Mouse (Mus musculus): ENCODE measurements at regions not wholly inside any gene's neighbourhood (a gene's known extent, or its start where the extent isn't known, plus 50 kb on each side); places are given as distances from the start of the nearest gene placed in this dataset.
A peak's percentile ranks its signal among the peaks of the same experiment; 100 is the strongest.

DNA sequence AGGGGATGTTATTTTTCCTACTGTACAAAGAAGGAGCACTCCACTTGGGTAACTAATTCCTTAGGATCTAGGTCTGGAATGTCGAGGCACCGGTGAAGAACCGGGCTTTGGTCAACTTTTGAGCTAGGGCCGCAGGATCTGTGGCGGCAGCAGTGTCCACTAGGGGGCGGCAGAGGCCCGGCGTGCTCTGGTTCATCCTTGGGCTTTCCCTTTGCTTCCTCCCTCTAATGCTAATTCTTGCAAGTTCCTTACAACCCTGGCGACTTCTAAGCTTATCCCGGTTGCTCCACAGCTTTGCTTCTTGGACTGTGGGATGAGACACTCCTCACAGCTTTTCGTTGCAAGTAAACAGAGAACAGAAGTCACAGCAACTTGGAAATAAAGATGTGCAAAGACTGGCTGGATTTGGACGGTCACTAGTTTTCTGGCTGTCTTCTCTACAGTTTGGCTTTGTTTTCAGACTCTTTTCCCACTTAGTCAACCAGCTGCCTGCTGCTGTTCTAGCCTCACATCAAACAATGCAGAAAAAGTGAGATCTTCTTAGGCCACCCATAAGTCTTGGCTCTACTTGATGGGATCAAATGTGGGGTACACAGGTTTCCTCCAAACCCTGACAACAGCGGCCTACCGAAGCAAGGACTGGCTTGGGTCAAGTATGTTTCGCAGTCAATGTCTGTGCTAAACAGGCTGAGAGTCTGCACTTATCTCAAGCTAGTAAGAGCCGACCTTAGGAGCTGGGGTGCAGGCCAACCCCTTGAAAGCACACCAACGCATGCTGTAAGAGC is 51.2 kb upstream of the Tmem72 start:
- DNase-seq (ENCODE audit: low spot score in 2 of 2): peak; percentile 50 to 84

DNA sequence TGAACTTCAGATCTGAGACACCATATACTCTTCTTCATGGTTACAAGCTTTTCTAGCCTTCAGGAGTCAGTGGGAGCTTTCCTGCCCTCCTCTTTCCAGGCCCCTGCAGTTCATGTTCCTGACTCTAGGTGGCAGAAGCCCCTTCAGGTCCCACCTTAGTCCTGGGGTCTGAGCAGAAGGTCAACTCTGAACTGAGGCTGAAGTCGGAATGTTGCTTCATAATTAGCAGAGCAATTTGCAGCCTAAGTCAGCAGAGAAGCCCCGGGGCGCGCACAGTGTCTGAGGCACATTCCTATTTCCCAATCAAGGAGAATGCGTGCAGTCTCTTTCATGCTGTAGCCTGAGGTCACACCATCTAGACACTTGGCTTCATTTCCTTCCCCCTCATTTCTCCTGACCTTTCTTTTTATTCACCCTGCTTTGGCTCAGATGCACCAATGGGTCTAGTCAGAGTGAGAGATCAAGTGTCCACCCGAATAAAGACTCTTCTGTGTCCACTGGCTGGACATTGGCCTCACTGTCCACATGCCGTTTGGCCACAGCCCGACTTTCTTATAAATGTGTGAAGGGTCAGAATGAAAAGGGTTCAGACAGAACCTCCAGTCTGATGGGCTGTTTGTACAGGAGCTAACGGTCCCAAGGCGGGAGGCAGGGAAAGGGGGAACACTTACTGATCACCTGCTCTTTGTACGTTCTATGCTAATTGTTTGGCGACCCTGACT is 58.4 kb upstream of the Tmem72 start:
- peak in 1 of 2 experiments; percentile 17 for DNase-seq (ENCODE audit: low spot score in 2 of 2)

- no peak for DNase-seq (ENCODE audit: low spot score in 2 of 2)
Measured at GRCm38 (mm10) chr6:116786553-116787335, 70.0 kb upstream of the Tmem72 start.

- no peak for DNase-seq (ENCODE audit: low spot score in 2 of 2)
Measured at GRCm38 (mm10) chr6:116793321-116793960, 76.7 kb upstream of the Tmem72 start.

DNA sequence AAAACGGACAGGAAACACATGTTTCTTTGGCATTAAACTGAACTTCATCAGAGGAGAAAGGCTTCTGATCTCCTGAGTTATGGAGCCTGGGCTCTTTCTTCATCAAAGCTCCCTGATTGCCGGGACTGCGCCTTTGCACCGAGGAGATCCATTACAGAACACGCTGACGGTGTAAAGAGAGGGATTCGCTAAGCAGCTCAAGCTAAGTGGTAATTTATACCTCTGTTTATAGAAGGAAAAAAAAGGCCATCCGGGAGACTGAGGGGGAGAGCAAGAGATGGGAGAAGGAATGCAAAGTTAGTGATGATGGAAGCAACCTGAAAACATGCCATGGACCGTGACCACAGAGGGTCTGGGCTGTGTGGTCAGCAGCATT is 77.2 kb upstream of the Tmem72 start:
- DNase-seq (ENCODE audit: low spot score in 2 of 2): no peak

DNA sequence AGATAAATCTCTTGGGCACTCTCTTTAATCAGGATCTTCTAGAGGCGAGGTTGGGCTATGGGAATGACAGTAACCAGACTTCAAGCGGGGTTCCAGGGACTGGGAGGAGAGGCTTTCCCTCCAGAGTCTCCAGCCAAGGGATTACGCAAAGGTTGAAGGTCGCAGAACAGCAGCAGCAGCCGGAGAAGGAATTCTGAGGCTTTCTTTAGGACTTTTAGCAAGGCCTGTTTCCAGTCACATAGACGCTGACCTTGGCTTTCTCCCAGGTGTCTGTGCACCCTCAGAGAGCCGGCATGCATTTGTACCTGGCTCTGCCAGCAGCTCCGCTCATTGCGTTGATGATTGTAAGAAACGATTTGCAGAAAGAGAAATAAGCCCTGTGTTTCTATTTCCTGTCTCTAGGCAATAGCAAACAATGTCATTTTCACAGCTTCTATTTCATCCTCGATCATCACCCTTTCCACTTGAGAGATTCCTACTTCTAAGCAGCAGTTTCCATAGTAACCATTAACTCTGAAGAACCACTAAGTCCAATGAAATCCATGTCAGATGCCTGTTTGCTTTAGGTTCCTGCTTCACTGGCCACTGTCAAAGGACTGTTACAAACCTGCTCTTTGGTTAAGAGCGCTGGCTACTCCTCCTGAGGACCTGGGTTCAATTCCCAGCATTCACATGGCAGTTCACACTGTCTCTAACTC is 104.7 kb upstream of the Tmem72 start:
- DNase-seq (ENCODE audit: low spot score in 2 of 2): peak in 1 of 2 experiments; percentile 9

DNA sequence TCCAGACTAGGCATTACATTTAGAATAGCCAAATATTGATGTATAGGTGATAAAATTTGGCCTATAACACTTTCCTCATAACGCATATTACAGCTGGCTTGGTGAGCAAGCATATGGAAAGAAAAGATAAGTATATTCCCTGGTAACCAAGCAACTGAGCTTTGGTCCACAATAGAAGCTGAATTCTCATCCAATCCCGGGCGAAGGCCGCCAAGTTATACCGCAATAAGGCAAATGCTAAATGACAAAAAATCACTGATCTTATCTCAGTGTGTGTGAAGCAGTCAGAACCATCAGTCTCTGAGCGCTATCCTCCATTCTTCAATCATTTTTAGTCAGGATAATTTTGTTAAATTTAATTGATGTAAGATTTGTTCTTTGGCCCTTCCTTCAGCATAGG is 105.9 kb upstream of the Tmem72 start:
- no peak for DNase-seq (ENCODE audit: low spot score in 2 of 2)

DNA sequence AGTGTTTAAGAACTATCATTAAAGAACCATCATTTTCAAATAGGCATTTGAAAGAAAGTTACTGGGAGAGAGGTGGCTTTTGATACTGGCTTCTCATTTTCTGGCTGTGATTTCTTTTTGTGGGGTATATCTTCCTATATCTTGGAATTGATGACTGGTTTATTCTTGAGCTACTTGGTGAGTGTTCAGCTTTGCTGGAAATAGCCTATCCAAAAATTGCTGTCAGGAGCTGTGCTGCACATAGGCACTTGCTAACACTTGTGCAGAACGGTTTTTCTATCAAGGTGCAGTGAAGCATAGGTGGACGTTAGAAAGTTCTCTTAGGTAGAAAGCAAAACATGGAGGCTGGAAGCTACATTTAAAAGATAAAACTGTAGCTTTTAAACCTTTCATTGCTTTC is 108.9 kb upstream of the Tmem72 start:
- no peak for DNase-seq (ENCODE audit: low spot score in 2 of 2)

DNA sequence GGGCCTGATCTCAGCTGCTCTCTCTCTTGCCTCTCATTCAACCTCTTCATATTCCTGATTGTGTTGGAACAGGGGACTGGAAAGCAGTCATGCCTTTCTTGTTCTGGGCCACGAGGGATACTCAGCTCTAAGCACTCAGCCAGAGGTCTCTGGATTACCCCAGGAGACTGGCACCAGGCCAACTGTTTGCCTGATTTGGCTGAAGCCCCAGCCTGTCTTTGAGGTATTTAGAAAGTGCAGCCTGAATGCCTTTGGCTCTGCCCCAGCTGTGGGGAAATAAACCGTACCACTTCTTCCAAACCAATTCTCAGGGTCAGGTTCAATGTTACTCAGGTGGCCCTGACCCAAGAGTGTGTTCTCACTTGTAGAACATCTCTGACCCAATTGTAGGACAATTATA is 112.6 kb upstream of the Tmem72 start:
- DNase-seq (ENCODE audit: low spot score in 2 of 2): peak in 1 of 2 experiments; percentile 45

DNA sequence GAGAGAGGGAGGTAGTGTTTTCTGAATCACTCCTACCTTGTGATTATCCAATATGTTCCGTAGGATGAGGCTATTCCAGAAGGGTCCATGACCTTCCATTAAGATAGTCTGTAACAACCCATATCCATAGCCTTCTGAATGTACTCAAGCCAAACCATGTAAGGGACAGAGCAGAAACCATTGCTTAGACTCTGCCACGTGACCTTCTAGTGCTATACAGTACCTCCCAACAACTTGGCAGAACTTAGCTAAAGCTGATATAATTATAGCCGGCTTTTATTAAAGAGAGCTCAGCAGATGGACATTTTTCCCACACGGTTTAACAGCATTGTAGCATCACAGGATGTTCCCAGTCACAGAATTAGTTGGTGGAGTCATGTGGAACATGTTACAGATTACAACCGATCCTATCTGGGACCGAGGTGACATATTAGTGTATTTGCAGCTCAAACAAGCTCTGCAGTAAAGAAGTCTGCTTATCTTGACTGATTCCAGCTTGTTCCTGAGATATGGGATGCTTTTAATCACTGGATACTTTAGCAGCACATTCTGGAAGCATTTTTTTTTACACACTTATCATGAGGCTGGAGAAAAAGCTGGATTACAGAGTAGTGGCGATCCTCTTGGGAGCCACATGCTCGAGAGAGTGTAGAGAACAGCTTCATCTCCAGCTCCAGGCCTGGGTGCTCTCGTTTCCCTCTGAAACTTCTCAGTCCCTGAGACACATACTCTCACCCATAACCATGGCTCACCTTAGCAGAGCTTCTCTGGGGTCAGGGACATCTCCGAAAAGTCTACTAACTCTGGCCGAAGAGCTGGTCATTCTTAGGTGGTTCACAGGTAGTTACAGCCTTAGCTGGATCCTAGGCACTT is 129.5 kb upstream of the Tmem72 start:
- DNase-seq (ENCODE audit: low spot score in 2 of 2): peak; percentile 30 to 80

DNA sequence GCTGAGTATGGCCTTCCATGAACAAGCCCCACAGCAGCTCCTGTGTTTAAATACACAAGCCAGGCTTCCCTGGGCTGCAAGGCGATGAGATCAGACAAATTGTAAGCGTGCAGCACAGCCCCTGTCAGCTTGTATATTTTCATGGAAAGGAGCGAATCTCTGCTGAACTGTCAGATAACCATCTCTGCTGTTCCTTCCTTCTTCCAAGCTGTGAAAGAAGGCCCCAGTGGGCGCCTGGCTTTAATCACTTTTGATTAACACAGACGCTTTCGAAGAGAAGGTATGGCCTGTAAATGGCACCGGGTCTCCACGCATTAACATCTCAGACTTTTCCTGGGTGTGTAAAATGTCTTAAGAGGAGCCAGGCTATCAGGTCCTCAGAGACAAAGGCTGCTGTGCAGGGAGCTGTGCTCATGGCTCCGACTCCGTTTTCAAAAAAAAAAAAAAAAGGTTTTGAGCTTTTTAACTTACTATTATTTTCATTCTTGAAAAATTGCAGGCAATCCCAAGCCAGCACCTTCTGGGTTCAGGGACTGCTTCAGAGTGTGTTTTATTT is 131.9 kb upstream of the Tmem72 start:
- DNase-seq (ENCODE audit: low spot score in 2 of 2): no peak

GRCm38 (mm10) chr6:116854029-116854428 is 137.3 kb upstream of the Tmem72 start:
- DNase-seq (ENCODE audit: low spot score in 2 of 2): no peak

- DNase-seq (ENCODE audit: low spot score in 2 of 2): no peak
Measured at GRCm38 (mm10) chr6:116856093-116856492, 139.4 kb upstream of the Tmem72 start.

DNA sequence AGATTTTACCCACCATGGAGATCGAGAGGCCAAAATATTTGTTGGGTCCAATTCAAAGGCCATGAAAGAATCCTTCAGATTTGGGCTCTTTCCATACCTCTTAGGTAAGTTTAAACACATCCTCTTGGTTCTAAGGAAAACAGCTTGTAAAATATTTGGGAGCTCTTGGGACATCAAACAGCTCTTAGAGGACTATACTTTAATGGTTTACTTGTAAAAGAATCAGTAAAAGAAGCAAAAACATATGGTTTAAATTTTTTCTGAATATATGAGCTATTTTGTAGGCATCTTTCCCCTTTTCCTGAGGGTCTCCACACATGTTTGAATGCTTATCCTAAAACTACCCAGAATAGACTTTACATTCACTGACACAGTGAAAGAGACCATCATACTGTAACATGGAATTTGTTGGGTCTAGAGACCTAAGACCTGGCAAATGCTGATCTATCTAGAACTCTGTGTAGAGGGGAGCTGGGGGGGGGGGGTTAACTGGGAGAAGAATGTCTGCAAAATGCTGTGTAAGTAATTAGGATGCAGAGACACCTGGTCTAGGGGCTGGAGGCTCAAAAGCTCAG is 140.3 kb upstream of the Tmem72 start:
- no peak for DNase-seq (ENCODE audit: low spot score in 2 of 2)

DNA sequence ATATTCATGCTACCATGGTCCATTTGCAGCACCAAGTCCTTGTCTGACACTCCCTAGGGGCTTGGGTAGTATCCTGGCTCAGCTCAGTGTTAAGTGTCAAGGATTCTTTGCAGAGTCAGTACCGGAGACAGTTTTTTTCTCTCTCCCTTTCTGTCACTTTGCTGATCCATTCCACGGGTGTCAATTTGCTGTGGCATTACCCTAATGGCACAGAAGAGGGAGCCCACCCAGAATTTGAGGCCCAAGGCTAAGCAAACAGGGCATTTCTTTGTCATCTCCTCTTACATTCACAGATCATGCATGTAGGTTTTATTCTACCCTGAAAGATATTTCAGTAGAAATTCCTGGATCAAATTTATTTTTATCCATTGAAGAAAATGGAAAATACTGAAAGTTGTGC is 146.4 kb upstream of the Tmem72 start:
- DNase-seq (ENCODE audit: low spot score in 2 of 2): no peak

GRCm38 (mm10) chr6:116863626-116864025 is 146.9 kb upstream of the Tmem72 start:
- DNase-seq (ENCODE audit: low spot score in 2 of 2): no peak

DNA sequence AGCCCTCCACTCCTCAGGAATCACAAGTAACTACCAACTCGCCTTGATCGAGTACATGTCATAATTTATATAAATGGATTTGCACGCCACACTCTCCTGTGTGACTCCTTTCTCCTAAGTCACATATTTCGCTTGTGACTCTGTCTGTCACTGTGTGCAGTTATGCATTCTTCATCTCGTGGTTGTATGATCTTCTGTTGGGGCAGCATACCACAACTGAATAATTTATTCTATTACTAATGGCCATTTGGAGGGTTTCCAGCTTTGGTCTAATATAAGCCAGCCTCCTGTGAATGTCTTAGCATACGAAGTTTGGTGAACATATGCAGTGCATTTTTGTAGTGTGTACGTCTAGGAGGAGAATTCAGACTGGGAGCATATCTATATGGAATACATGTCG is 176.6 kb upstream of the Tmem72 start:
- DNase-seq (ENCODE audit: low spot score in 2 of 2): no peak

DNA sequence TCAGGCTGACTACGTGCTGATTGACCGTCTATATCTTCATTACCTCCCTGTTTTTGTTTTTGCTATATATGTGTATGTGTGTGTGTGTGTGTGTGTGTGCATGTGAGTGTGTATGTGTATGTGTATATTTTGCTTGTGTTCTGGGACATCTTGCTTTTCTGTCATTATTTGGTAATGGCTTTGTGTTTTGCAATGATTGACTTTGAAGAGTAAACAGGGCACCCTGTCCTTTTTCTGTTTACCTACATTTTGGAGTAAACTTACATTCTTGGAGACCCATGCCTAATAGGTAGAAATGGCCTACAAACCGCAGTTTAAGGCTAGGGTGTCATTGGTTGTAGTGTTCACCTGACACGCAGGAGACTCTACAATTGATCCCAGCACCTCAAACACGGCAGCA is 177.5 kb upstream of the Tmem72 start:
- DNase-seq (ENCODE audit: low spot score in 2 of 2): no peak

GRCm38 (mm10) chr6:116895114-116895513 is 178.4 kb upstream of the Tmem72 start:
- DNase-seq (ENCODE audit: low spot score in 2 of 2): peak; percentile 30 to 59
